ENCODE assay signal across 8 mouse cellular contexts in the genomic region with DNA sequence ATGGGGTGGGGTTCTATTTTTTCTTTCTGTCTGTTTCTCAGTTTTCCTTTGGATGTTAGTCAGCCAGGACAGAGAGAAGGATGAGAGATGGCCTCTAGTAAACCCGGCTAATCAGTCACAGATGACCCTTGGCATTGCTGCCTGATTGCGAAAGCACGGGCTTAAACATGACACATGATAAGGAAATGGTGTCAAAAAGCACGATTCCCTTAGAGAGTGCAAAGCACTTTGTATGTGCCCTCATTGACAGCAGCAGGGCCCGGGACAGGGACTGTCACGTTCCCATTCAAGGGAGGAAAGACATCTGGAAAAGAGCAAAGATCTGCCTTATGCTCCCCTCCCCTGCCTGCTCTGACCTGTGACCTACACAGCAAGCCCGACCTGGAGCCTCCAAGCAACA.
A peak's percentile ranks its signal among the peaks of the same experiment; 100 is the strongest.
DNase-seq lines count a peak whose midpoint lies in the region; ATAC-seq and TF ChIP-seq lines count a peak whose summit lies in the region.

No protein-coding gene starts in this region.

- H3K4me2 ChIP-seq in kidney, embryonic 15.5 days, result no peak overlapping the region
- no peak overlapping the region for H3K4me2 ChIP-seq in embryonic facial prominence, embryonic 11.5 days (ENCODE audit: low read depth, low read length)

- peak; percentile 88 for DNase-seq in kidney, adult 2 months
- peak; percentile 17 for DNase-seq in embryonic facial prominence, embryonic 11.5 days (ENCODE audit: low spot score)
- peak; percentile 81 for DNase-seq in kidney, postnatal 10 days
- DNase-seq in skeletal muscle tissue, adult 2 months (ENCODE audit: low read depth, low spot score), result peak; percentile 65
- no peak for DNase-seq in spleen, postnatal 4 days (ENCODE audit: low spot score in 2 of 2)
- no peak for DNase-seq in midbrain, embryonic 10.5 days (ENCODE audit: low spot score)
- DNase-seq in cerebellum, adult 11-12 months, result no peak

- TF ChIP-seq CTCF in kidney, adult 2 months (conservative IDR thresholded peaks at IDR 0.05; ENCODE audit: insufficient read depth, insufficient read length, low read depth, low read length), result no peak

- H3K9me3 ChIP-seq in kidney, embryonic 15.5 days (replicated peaks), result no peaks in the 10 kb centered on the region
- no peaks in the 10 kb centered on the region for H3K9me3 ChIP-seq in embryonic facial prominence, embryonic 11.5 days (replicated peaks; ENCODE audit: control insufficient read depth, low read length)
- no peaks in the 10 kb centered on the region for H3K9me3 ChIP-seq in midbrain, embryonic 10.5 days (replicated peaks)

- H3K27ac ChIP-seq in kidney, adult 2 months (ENCODE audit: insufficient read depth, low read depth, low read length), result no peak overlapping the region
- H3K27ac ChIP-seq in kidney, embryonic 15.5 days, result no peak overlapping the region
- H3K27ac ChIP-seq in embryonic facial prominence, embryonic 11.5 days (replicated peaks; ENCODE audit: low read depth, low read length), result no peak overlapping the region
- no peak overlapping the region for H3K27ac ChIP-seq in midbrain, embryonic 10.5 days (replicated peaks)

- H3K9ac ChIP-seq in kidney, embryonic 15.5 days, result no peak overlapping the region
- H3K9ac ChIP-seq in embryonic facial prominence, embryonic 11.5 days (replicated peaks; ENCODE audit: low read length), result no peak overlapping the region

- ATAC-seq in kidney, embryonic 15.5 days (replicated peaks; ENCODE audit: low FRiP score), result no peak
- ATAC-seq in embryonic facial prominence, embryonic 11.5 days (replicated peaks; ENCODE audit: insufficient number of reproducible peaks, low FRiP score, low TSS enrichment, low read depth), result no peak

- H3K4me1 ChIP-seq in kidney, adult 2 months (ENCODE audit: control insufficient read depth, insufficient read depth, low read length), result peaks cover 4% of the 10 kb centered on the region; the same call in 1 of the 2 replicates
- peaks cover 6% of the 10 kb centered on the region; the same call in 1 of the 2 replicates for H3K4me1 ChIP-seq in kidney, embryonic 15.5 days
- no peaks in the 10 kb centered on the region for H3K4me1 ChIP-seq in embryonic facial prominence, embryonic 11.5 days (ENCODE audit: control insufficient read depth, insufficient read depth, low read length)
- no peaks in the 10 kb centered on the region for H3K4me1 ChIP-seq in midbrain, embryonic 10.5 days

- H3K36me3 ChIP-seq in kidney, adult 2 months (ENCODE audit: control insufficient read depth, insufficient read depth, low read length), result no peaks in the 10 kb centered on the region
- no peaks in the 10 kb centered on the region for H3K36me3 ChIP-seq in kidney, embryonic 15.5 days
- H3K36me3 ChIP-seq in embryonic facial prominence, embryonic 11.5 days (replicated peaks; ENCODE audit: control insufficient read depth, insufficient read depth, low read depth, low read length), result no peaks in the 10 kb centered on the region
- H3K36me3 ChIP-seq in midbrain, embryonic 10.5 days, result no peaks in the 10 kb centered on the region

- no peaks in the 10 kb centered on the region for H3K27me3 ChIP-seq in kidney, adult 2 months (replicated peaks; ENCODE audit: control insufficient read depth, insufficient read depth, low read length)
- H3K27me3 ChIP-seq in kidney, embryonic 15.5 days, result no peaks in the 10 kb centered on the region
- H3K27me3 ChIP-seq in embryonic facial prominence, embryonic 11.5 days (ENCODE audit: control insufficient read depth, insufficient read depth, low read length), result no peaks in the 10 kb centered on the region
- H3K27me3 ChIP-seq in midbrain, embryonic 10.5 days (ENCODE audit: low read depth, poor library complexity, severe bottlenecking), result no peaks in the 10 kb centered on the region

- no peak overlapping the region for H3K4me3 ChIP-seq in kidney, adult 2 months (ENCODE audit: insufficient read depth, low read depth, low read length)
- no peak overlapping the region for H3K4me3 ChIP-seq in kidney, embryonic 15.5 days (replicated peaks)
- no peak overlapping the region for H3K4me3 ChIP-seq in embryonic facial prominence, embryonic 11.5 days (ENCODE audit: low read depth, low read length)
- no peak overlapping the region for H3K4me3 ChIP-seq in midbrain, embryonic 10.5 days

- TF ChIP-seq POLR2A in kidney, adult 2 months (IDR thresholded peaks at IDR 0.05; ENCODE audit: low read depth, low read length), result no peak

- 19% methylated on average over 7 of the region's 7 CpGs for WGBS in kidney, adult 2 months
- 25% methylated on average over 7 of the region's 7 CpGs for WGBS in kidney, embryonic 15.5 days
- WGBS in embryonic facial prominence, embryonic 11.5 days, result 17% methylated on average over 7 of the region's 7 CpGs
- WGBS in midbrain, embryonic 10.5 days, result 67% methylated on average over 7 of the region's 7 CpGs

Comparison
In these comparisons a context has a peak if more than half of its experiments do, and no peak if none do; other contexts are left out.
1. DNase-seq: peak in kidney, adult 2 months (single experiment), embryonic facial prominence, embryonic 11.5 days (single experiment), kidney, postnatal 10 days (single experiment) and skeletal muscle tissue, adult 2 months (single experiment); none in spleen, postnatal 4 days (0 of 2), midbrain, embryonic 10.5 days (single experiment) and cerebellum, adult 11-12 months (single experiment).